Comparison of ENCODE assay signal across 9 mouse cellular contexts in genomic region chr19:43665441-43666048, GRCm38 (mm10). TPM values are rescaled to one million over a fixed set of nuclear protein-coding genes. Genes with fewer than 3 reads are reported as not detected.
A peak's percentile ranks its signal among the peaks of the same experiment; 100 is the strongest.
DNase-seq lines count a peak whose midpoint lies in the region; ATAC-seq lines count a peak whose summit lies in the region.
"Had no signal": no experiment of that assay in that cellular context is flagged by ENCODE, and none has a peak within 500 bp of the region (broad histone marks: within the 10 kb centered on the region; RNA-seq: fewer than 3 reads in every experiment).

No protein-coding gene starts in this region.

- ATAC-seq in frontal cortex, adult (ENCODE audit: low TSS enrichment) = no peak

- peak; percentile 38 to 44 for DNase-seq in frontal cortex, postnatal 36 days (ENCODE audit: low spot score in 2 of 2)
- peak; percentile 49 for DNase-seq in ovary, postnatal 14 days (ENCODE audit: low spot score)
- no peak for DNase-seq in ovary, adult 18-20 months (ENCODE audit: low spot score)
- DNase-seq in cerebellum, postnatal 25 days = peak; percentile 32 to 61
- DNase-seq in layer of hippocampus, postnatal 14 days (ENCODE audit: low spot score in 2 of 2) = peak; percentile 39 to 55
- peak; percentile 53 to 59 for DNase-seq in right cerebral cortex, adult 2 months (ENCODE audit: low spot score in 2 of 2)
- DNase-seq in gastrocnemius, adult 8-10 months (ENCODE audit: low spot score in 2 of 2) = no peak

RNA-seq across cellular contexts. Expression of gene Slc25a28, which starts 9.1 kb away (rescaled TPM):
- 10 to 100 TPM; 35.8 to 39.1 TPM for total RNA-seq in layer of hippocampus, postnatal 14 days (2021)
- total RNA-seq in gastrocnemius, adult 8-10 months (2022) = 10 to 100 TPM; 26.4 to 36.4 (median 31.5) TPM

RNA-seq across cellular contexts. Expression of gene Entpd7, which starts 23.9 kb away (rescaled TPM):
- 10 to 100 TPM; 26.9 to 29.6 TPM for total RNA-seq in layer of hippocampus, postnatal 14 days (2021)
- total RNA-seq in gastrocnemius, adult 8-10 months (2022) = 1 to 10 TPM in 2 of 4 experiments, under 1 TPM in 2; 0.67 to 1.1 (median 0.92) TPM

RNA-seq across cellular contexts. Expression of gene Nkx2-3, which starts 53.4 kb away (rescaled TPM):
- not detected for total RNA-seq in layer of hippocampus, postnatal 14 days (2021)
- not detected for total RNA-seq in gastrocnemius, adult 8-10 months (2022)
- total RNA-seq: adrenal gland, postnatal 36 days had no signal

Comparison
In these comparisons a context has a peak if more than half of its experiments do, and no peak if none do; other contexts are left out.
1. DNase-seq: peak in frontal cortex, postnatal 36 days (2 of 2), ovary, postnatal 14 days (single experiment), cerebellum, postnatal 25 days (2 of 2), layer of hippocampus, postnatal 14 days (2 of 2) and right cerebral cortex, adult 2 months (2 of 2); none in ovary, adult 18-20 months (single experiment) and gastrocnemius, adult 8-10 months (0 of 2).
2. RNA of gene Entpd7, which starts 23.9 kb away (total RNA-seq): 26.9 to 29.6 TPM in layer of hippocampus, postnatal 14 days; 0.67 to 1.1 TPM in gastrocnemius, adult 8-10 months; every median in the first group is over 10 times any median in the second.